Mouse (Mus musculus) MEL (cell line): ENCODE data around the gene Cabp4. TPM values are rescaled to one million over a fixed set of nuclear protein-coding genes. Genes with fewer than 3 reads are reported as not detected.

ENCODE experiments used
- DNase-seq: peaks from one replicate; pipeline ENCODE4 v3.0.0; 2011; ENCODE audit warnings: low read depth, low spot score
- H3K27ac ChIP-seq: 2 replicates; pipeline ENCODE4 v1.5.1; 2012; ENCODE audit warnings: low read depth, mild to moderate bottlenecking, control low read depth, low read length, moderate library complexity; ENCODE audit not compliant: control insufficient read depth
- H3K27me3 ChIP-seq, 2 experiments: fragments of 150-350 bp in 1 of 2; sonication (generic) in 1 of 2; 2 replicates each; pipeline ENCODE4 v1.6.1; 2012; ENCODE audit warnings: low read length in 2 of 2, mild to moderate bottlenecking in 2 of 2, improper control_type of control experiment in 1 of 2, moderate library complexity in 1 of 2; ENCODE audit not compliant: insufficient read depth in 2 of 2, control insufficient read depth in 1 of 2
- H3K36me3 ChIP-seq, 2 experiments: 2 replicates each; pipeline ENCODE4 v1.6.1; 2012 to 2014; ENCODE audit warnings: low read length in 2 of 2, improper control_type of control experiment in 1 of 2, inconsistent platforms in 1 of 2, mild to moderate bottlenecking in 1 of 2; ENCODE audit not compliant: insufficient read depth in 2 of 2, control insufficient read depth in 1 of 2
- H3K4me1 ChIP-seq, 2 experiments: fragments of 150-350 bp in 1 of 2; sonication (generic) in 1 of 2; 2 replicates each; pipeline ENCODE4 v1.6.1; 2012; ENCODE audit warnings: low read length in 2 of 2, improper control_type of control experiment in 1 of 2, mild to moderate bottlenecking in 1 of 2; ENCODE audit not compliant: insufficient read depth in 2 of 2, control insufficient read depth in 1 of 2
- H3K4me3 ChIP-seq, 2 experiments: fragments of 150-350 bp in 1 of 2; sonication (generic) in 1 of 2; 2 replicates each; pipeline ENCODE4 v1.5.1; 2012; ENCODE audit warnings: low read depth in 2 of 2, low read length in 2 of 2, mild to moderate bottlenecking in 2 of 2, moderate library complexity in 2 of 2, control low read depth in 1 of 2, improper control_type of control experiment in 1 of 2; ENCODE audit not compliant: control insufficient read depth in 1 of 2, insufficient read depth in 1 of 2
- H3K79me2 ChIP-seq: 2 replicates; pipeline ENCODE4 v1.6.1; 2012; ENCODE audit warnings: mild to moderate bottlenecking, low read length, moderate library complexity; ENCODE audit not compliant: control insufficient read depth, poor library complexity, insufficient read depth
- H3K9ac ChIP-seq: 2 replicates; pipeline ENCODE4 v1.6.1; 2012; ENCODE audit warnings: low read depth, mild to moderate bottlenecking, control low read depth, low read length, moderate library complexity; ENCODE audit not compliant: control insufficient read depth, poor library complexity, severe bottlenecking
- H3K9me3 ChIP-seq: fragments of 150-350 bp; sonication (generic); replicated peaks from 2 replicates; pipeline ENCODE4 v1.6.1; 2012; ENCODE audit warnings: mild to moderate bottlenecking, low read length, improper control_type of control experiment, moderate library complexity; ENCODE audit not compliant: insufficient read depth
- ELF1 ChIP-seq: IDR thresholded peaks from 2 replicates; pipeline ENCODE4 v1.6.1; 2014; ENCODE audit warnings: low read depth, mild to moderate bottlenecking, inconsistent platforms, low read length, improper control_type of control experiment, moderate library complexity
- JUND ChIP-seq: IDR thresholded peaks from 2 replicates; pipeline ENCODE4 v1.6.1; 2011; ENCODE audit warnings: low read depth, mild to moderate bottlenecking, improper control_type of control experiment, low read length
- MXI1 ChIP-seq: IDR thresholded peaks from 2 replicates; pipeline ENCODE4 v1.6.1; 2011; ENCODE audit warnings: mild to moderate bottlenecking, low read depth, low read length, improper control_type of control experiment
- POLR2AphosphoS2 ChIP-seq: IDR thresholded peaks from 2 replicates; pipeline ENCODE4 v1.6.1; 2011; ENCODE audit warnings: low read length, improper control_type of control experiment
- SIN3A ChIP-seq: IDR thresholded peaks from 2 replicates; pipeline ENCODE4 v1.6.1; 2012; ENCODE audit warnings: low read length, improper control_type of control experiment, inconsistent platforms
- TAL1 ChIP-seq: IDR thresholded peaks from 2 replicates; pipeline ENCODE4 v1.6.1; 2012; ENCODE audit warnings: mild to moderate bottlenecking, inconsistent platforms, low read length, moderate library complexity, mixed read lengths
- TBP ChIP-seq: IDR thresholded peaks from 2 replicates; pipeline ENCODE4 v1.8.0; 2011; ENCODE audit warnings: low read depth, low read length, improper control_type of control experiment
- UBTF ChIP-seq: IDR thresholded peaks from 2 replicates; pipeline ENCODE4 v1.6.1; 2012; ENCODE audit warnings: low read depth, mild to moderate bottlenecking, inconsistent platforms, low read length, improper control_type of control experiment, moderate library complexity, borderline replicate concordance; ENCODE audit not compliant: insufficient read depth
- USF1 ChIP-seq: IDR thresholded peaks from 2 replicates; pipeline ENCODE4 v1.6.1; 2014; ENCODE audit warnings: low read depth, mild to moderate bottlenecking, inconsistent platforms, low read length, improper control_type of control experiment, moderate library complexity
- ZC3H11A ChIP-seq: IDR thresholded peaks from 2 replicates; pipeline ENCODE4 v1.6.1; 2012; ENCODE audit warnings: low read depth, mild to moderate bottlenecking, inconsistent platforms, low read length, improper control_type of control experiment
- ZKSCAN1 ChIP-seq: IDR thresholded peaks from 2 replicates; pipeline ENCODE4 v1.6.1; 2012; ENCODE audit warnings: low read depth, mild to moderate bottlenecking, inconsistent platforms, low read length, improper control_type of control experiment, moderate library complexity
- ZMIZ1 ChIP-seq: IDR thresholded peaks from 2 replicates; pipeline ENCODE4 v1.6.1; 2012; ENCODE audit warnings: low read depth, mild to moderate bottlenecking, inconsistent platforms, low read length, improper control_type of control experiment, moderate library complexity
- ZNF384 ChIP-seq: IDR thresholded peaks from 2 replicates; pipeline ENCODE4 v1.6.1; 2012; ENCODE audit warnings: low read depth, mild to moderate bottlenecking, inconsistent platforms, low read length, improper control_type of control experiment
- polyA plus RNA-seq, 2 experiments: library from polyadenylated mRNA; stranded (reverse) in 1 of 2; unstranded in 1 of 2; fragments of >175 nt in 1 of 2; fragments of >200 nt in 1 of 2; gene quantifications; 2 replicates each; pipeline versions ENCODE4 v1.2.1 to v1.2.4; 2012; ENCODE audit warnings: low replicate concordance in 2 of 2, low read depth in 1 of 2; ENCODE audit not compliant: insufficient read length in 2 of 2, insufficient read depth in 1 of 2, missing spikeins in 1 of 2
- total RNA-seq: library from RNA; depleted of rRNA; stranded (reverse); fragments of 300-350 nt; gene quantifications from 2 replicates; pipeline ENCODE4 v1.2.3, GENCODE M21; 2012; rRNA removed

Gene Cabp4
- total and polyA plus RNA-seq, 3 experiments, result 0.08 to 0.24 TPM; not detected in 1

DNA sequence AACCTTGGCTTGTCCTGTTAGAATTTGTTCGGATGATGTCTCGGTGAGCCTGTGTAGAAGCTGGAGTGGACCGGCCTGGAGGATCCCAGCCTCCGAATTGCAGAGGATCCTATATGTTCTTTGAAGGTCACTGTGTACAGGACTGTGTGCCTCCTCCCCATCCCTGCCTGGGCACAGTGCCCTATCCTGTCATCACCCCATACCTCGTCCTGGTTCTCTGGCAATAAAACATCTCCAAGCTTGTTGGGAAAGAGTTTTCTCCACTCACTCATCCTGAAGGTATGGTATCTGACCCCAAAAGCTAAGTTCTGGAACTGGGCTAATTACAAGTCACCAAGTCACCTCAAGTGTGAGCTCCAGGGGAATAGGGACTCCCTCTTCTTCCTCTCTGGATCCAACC lies 56.7 kb downstream of the Cabp4 start:
- H3K79me2 ChIP-seq, result no peaks in the 10 kb centered on the region
- peaks cover 0 to 8% of the 10 kb centered on the region in 2 experiments; a peak in 2 of 4 replicates for H3K36me3 ChIP-seq
- H3K27me3 ChIP-seq, result no peaks in the 10 kb centered on the region; a peak in 2 of 4 replicates
- no peak for DNase-seq
- TF ChIP-seq SIN3A (no peak), USF1 (no peak), ZMIZ1 (no peak), UBTF (no peak), POLR2AphosphoS2 (no peak), TAL1 (no peak), TBP (no peak), ZC3H11A (no peak), ELF1 (no peak)
- no peak overlapping the region for H3K4me3 ChIP-seq
- no peak overlapping the region for H3K27ac ChIP-seq
- H3K9me3 ChIP-seq, result no peaks in the 10 kb centered on the region
- H3K4me1 ChIP-seq, result no peaks in the 10 kb centered on the region
- H3K9ac ChIP-seq, result no peak overlapping the region

DNA sequence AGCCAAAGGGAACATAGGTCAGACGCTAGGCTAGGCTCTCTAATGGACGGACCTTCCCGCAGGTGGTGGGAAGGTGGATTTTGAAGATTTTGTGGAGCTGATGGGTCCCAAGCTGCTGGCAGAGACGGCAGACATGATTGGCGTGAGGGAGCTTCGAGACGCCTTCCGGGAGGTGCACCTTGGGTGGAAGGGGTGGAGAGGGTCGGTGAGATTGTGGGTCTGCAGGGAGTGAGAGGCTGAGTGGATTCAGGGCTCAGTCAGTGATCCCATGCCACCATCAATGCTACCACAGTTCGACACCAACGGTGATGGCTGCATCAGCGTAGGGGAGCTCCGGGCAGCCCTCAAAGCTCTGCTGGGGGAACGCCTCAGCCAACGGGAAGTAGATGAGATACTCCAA lies 57.7 kb downstream of the Cabp4 start:
- H3K9ac ChIP-seq, result no peak overlapping the region
- H3K4me1 ChIP-seq, result no peaks in the 10 kb centered on the region
- no peak overlapping the region for H3K27ac ChIP-seq
- H3K79me2 ChIP-seq, result no peaks in the 10 kb centered on the region
- DNase-seq, result no peak
- no peak overlapping the region for H3K4me3 ChIP-seq
- TF ChIP-seq POLR2AphosphoS2 (no peak), ZKSCAN1 (no peak), JUND (no peak), ZNF384 (no peak), MXI1 (no peak)
- peaks cover 0 to under 1% of the 10 kb centered on the region in 2 experiments; a peak in 1 of 4 replicates for H3K36me3 ChIP-seq
- no peaks in the 10 kb centered on the region for H3K9me3 ChIP-seq
- no peaks in the 10 kb centered on the region; a peak in 2 of 4 replicates for H3K27me3 ChIP-seq

Other genes with a start within 250 kb of the Cabp4 start
Only the 30 nearest of the 33 such genes appear.
- 4.3 and 4.7 TPM in 2 replicates for gene Unc93b1, start 208.8 kb downstream of the Cabp4 start, total RNA-seq
- 1 to 10 TPM in 1 of 2 experiments, not detected in 1; 8.2 TPM for gene Unc93b1, start 208.8 kb downstream of the Cabp4 start, polyA plus RNA-seq
- not detected in 2 replicates for gene Aldh3b3, start 185.4 kb downstream of the Cabp4 start, total RNA-seq
- gene Aldh3b3, start 185.4 kb downstream of the Cabp4 start, polyA plus RNA-seq, result not detected
- not detected in 2 replicates for gene Aldh3b2, start 171.7 kb downstream of the Cabp4 start, total RNA-seq
- gene Aldh3b2, start 171.7 kb downstream of the Cabp4 start, polyA plus RNA-seq, result not detected
- gene Acy3, start 157.5 kb downstream of the Cabp4 start, total RNA-seq, result 3.3 and 5.9 TPM in 2 replicates
- gene Acy3, start 157.5 kb downstream of the Cabp4 start, polyA plus RNA-seq, result 10 to 100 TPM in 1 of 2 experiments, not detected in 1; 12.1 TPM
- not detected in 2 replicates for gene Tbx10, start 151.3 kb downstream of the Cabp4 start, total RNA-seq
- gene Tbx10, start 151.3 kb downstream of the Cabp4 start, polyA plus RNA-seq, result not detected
- gene Nudt8, start 143.5 kb downstream of the Cabp4 start, total RNA-seq, result 64.8 and 71.5 TPM in 2 replicates
- gene Nudt8, start 143.5 kb downstream of the Cabp4 start, polyA plus RNA-seq, result 10 to 100 TPM in 1 of 2 experiments, not detected in 1; 58.1 TPM
- gene Gm49405, start 143.4 kb downstream of the Cabp4 start, total RNA-seq, result 1.8 and 3.6 TPM in 2 replicates
- 1 to 10 TPM in 1 of 2 experiments, not detected in 1; 5.7 TPM for gene Gm49405, start 143.4 kb downstream of the Cabp4 start, polyA plus RNA-seq
- gene Doc2g, start 140.7 kb downstream of the Cabp4 start, total RNA-seq, result 6.8 and 9.9 TPM in 2 replicates
- gene Doc2g, start 140.7 kb downstream of the Cabp4 start, polyA plus RNA-seq, result 10 to 100 TPM in 1 of 2 experiments, not detected in 1; 16.0 TPM
- gene Ndufv1, start 131.2 kb downstream of the Cabp4 start, total RNA-seq, result 235 and 267 TPM in 2 replicates
- gene Ndufv1, start 131.2 kb downstream of the Cabp4 start, polyA plus RNA-seq, result 100 to 1,000 TPM in 1 of 2 experiments, not detected in 1; 218 TPM
- gene Gstp1, start 106.0 kb downstream of the Cabp4 start, total RNA-seq, result 251 and 270 TPM in 2 replicates
- 100 to 1,000 TPM in 1 of 2 experiments, not detected in 1; 369 TPM for gene Gstp1, start 106.0 kb downstream of the Cabp4 start, polyA plus RNA-seq
- gene Gstp2, start 98.0 kb downstream of the Cabp4 start, total RNA-seq, result 7.4 TPM in 1 of 2 replicates, not detected in the other
- gene Gstp2, start 98.0 kb downstream of the Cabp4 start, polyA plus RNA-seq, result under 1 TPM in 1 of 2 experiments, not detected in 1; 0.65 TPM
- not detected in 2 replicates for gene Gstp3, start 84.5 kb downstream of the Cabp4 start, total RNA-seq
- gene Gstp3, start 84.5 kb downstream of the Cabp4 start, polyA plus RNA-seq, result under 1 TPM in 1 of 2 experiments, not detected in 1; 0.84 TPM
- not detected in 2 replicates for gene Cabp2, start 62.5 kb downstream of the Cabp4 start, total RNA-seq
- gene Cabp2, start 62.5 kb downstream of the Cabp4 start, polyA plus RNA-seq, result under 1 TPM in 1 of 2 experiments, not detected in 1; 0.14 TPM
- gene Cdk2ap2, start 46.9 kb downstream of the Cabp4 start, total RNA-seq, result 53.4 and 53.5 TPM in 2 replicates
- gene Cdk2ap2, start 46.9 kb downstream of the Cabp4 start, polyA plus RNA-seq, result 10 to 100 TPM in 1 of 2 experiments, not detected in 1; 97.6 TPM
- gene Pitpnm1, start 44.0 kb downstream of the Cabp4 start, total RNA-seq, result 18.4 and 25.3 TPM in 2 replicates
- 10 to 100 TPM in 1 of 2 experiments, not detected in 1; 51.2 TPM for gene Pitpnm1, start 44.0 kb downstream of the Cabp4 start, polyA plus RNA-seq
- gene Aip, start 18.2 kb downstream of the Cabp4 start, total RNA-seq, result 37.8 and 40.0 TPM in 2 replicates
- gene Aip, start 18.2 kb downstream of the Cabp4 start, polyA plus RNA-seq, result 100 to 1,000 TPM in 1 of 2 experiments, not detected in 1; 101 TPM
- not detected in 2 replicates for gene Gpr152, start 4.2 kb downstream of the Cabp4 start, total RNA-seq
- under 1 TPM in 1 of 2 experiments, not detected in 1; 0.03 TPM for gene Gpr152, start 4.2 kb downstream of the Cabp4 start, polyA plus RNA-seq
- 54.1 and 55.5 TPM in 2 replicates for gene Coro1b, start 4.6 kb upstream of the Cabp4 start, total RNA-seq
- 100 to 1,000 TPM in 1 of 2 experiments, not detected in 1; 111 TPM for gene Coro1b, start 4.6 kb upstream of the Cabp4 start, polyA plus RNA-seq
- 75.7 and 80.3 TPM in 2 replicates for gene Ptprcap, start 9.6 kb upstream of the Cabp4 start, total RNA-seq
- 10 to 100 TPM in 1 of 2 experiments, not detected in 1; 67.9 TPM for gene Ptprcap, start 9.6 kb upstream of the Cabp4 start, polyA plus RNA-seq
- 7.4 and 8.7 TPM in 2 replicates for gene Rps6kb2, start 19.3 kb upstream of the Cabp4 start, total RNA-seq
- 10 to 100 TPM in 1 of 2 experiments, not detected in 1; 19.8 TPM for gene Rps6kb2, start 19.3 kb upstream of the Cabp4 start, polyA plus RNA-seq
- gene Carns1, start 31.4 kb upstream of the Cabp4 start, total RNA-seq, result 0.39 and 0.81 TPM in 2 replicates
- under 1 TPM in 1 of 2 experiments, not detected in 1; 0.63 TPM for gene Carns1, start 31.4 kb upstream of the Cabp4 start, polyA plus RNA-seq
- gene Tbc1d10c, start 47.3 kb upstream of the Cabp4 start, total RNA-seq, result 14.0 and 15.2 TPM in 2 replicates
- gene Tbc1d10c, start 47.3 kb upstream of the Cabp4 start, polyA plus RNA-seq, result 10 to 100 TPM in 1 of 2 experiments, not detected in 1; 15.5 TPM
- 437 and 453 TPM in 2 replicates for gene Ppp1ca, start 48.0 kb upstream of the Cabp4 start, total RNA-seq
- gene Ppp1ca, start 48.0 kb upstream of the Cabp4 start, polyA plus RNA-seq, result 100 to 1,000 TPM; 455 to 505 TPM
- 20.5 and 21.3 TPM in 2 replicates for gene Rad9a, start 57.6 kb upstream of the Cabp4 start, total RNA-seq
- 10 to 100 TPM in 1 of 2 experiments, not detected in 1; 37.9 TPM for gene Rad9a, start 57.6 kb upstream of the Cabp4 start, polyA plus RNA-seq
- gene Clcf1, start 70.2 kb upstream of the Cabp4 start, total RNA-seq, result 0.13 and 0.42 TPM in 2 replicates
- gene Clcf1, start 70.2 kb upstream of the Cabp4 start, polyA plus RNA-seq, result 1 to 10 TPM in 1 of 2 experiments, not detected in 1; 2.3 TPM
- gene AC109138.7, start 70.3 kb upstream of the Cabp4 start, total RNA-seq, result not detected in 2 replicates
- not detected for gene AC109138.7, start 70.3 kb upstream of the Cabp4 start, polyA plus RNA-seq
- gene Pold4, start 87.9 kb upstream of the Cabp4 start, total RNA-seq, result 18.5 and 21.1 TPM in 2 replicates
- gene Pold4, start 87.9 kb upstream of the Cabp4 start, polyA plus RNA-seq, result 10 to 100 TPM in 1 of 2 experiments, not detected in 1; 40.4 TPM
- 7.4 and 9.2 TPM in 2 replicates for gene Ssh3, start 125.1 kb upstream of the Cabp4 start, total RNA-seq
- 10 to 100 TPM in 1 of 2 experiments, not detected in 1; 14.1 TPM for gene Ssh3, start 125.1 kb upstream of the Cabp4 start, polyA plus RNA-seq
- gene Ankrd13d, start 139.1 kb upstream of the Cabp4 start, total RNA-seq, result 0.96 and 1.4 TPM in 2 replicates
- 1 to 10 TPM in 1 of 2 experiments, not detected in 1; 2.6 TPM for gene Ankrd13d, start 139.1 kb upstream of the Cabp4 start, polyA plus RNA-seq
- 65.1 and 75.2 TPM in 2 replicates for gene Grk2, start 162.2 kb upstream of the Cabp4 start, total RNA-seq
- gene Grk2, start 162.2 kb upstream of the Cabp4 start, polyA plus RNA-seq, result 100 to 1,000 TPM in 1 of 2 experiments, not detected in 1; 105 TPM